Mouse (Mus musculus): ENCODE results near the gene Atad1. TPM values are rescaled to one million over a fixed set of nuclear protein-coding genes. Genes with fewer than 3 reads are reported as not detected.

Atad1 gene
- polyA plus RNA-seq, 1 experiment = 10.7 TPM

DNA sequence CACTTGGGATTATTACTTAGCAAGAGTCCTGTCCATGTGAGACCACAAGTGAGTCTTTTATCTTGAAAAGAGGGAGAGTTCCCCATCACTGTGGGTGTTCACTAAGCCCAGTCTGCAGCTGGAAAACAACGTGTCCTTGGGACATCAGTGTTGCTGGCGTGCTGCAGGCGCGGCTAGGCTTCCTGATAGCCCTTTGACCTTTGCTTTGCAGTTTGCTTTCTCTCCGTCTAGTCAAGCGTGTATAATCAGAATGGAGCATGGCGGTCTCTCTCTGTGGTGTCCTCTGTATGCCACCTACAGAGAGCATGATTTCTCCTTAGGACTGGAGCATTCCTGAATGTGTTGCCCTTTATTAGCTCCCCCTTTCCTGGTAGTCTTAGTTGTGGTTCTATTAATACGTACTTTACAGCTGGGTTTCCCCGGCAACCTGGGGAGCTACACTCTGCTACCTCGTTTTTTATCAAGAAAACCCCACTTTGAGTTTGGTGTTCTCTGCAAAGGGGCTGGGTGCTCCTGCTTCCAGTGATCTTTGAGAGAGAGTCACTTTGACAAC, 91.5 kb downstream of the Atad1 start:
- no peaks in the 10 kb centered on the region; the same call in 1 of the 2 replicates for H3K4me1 ChIP-seq (ENCODE audit: control insufficient read depth, insufficient read depth, low read length)
- no peak for TF ChIP-seq POLR2A (IDR thresholded peaks at IDR 0.05; ENCODE audit: borderline replicate concordance, control insufficient read depth, low read depth, low read length)
- no peak for TF ChIP-seq CTCF (IDR thresholded peaks at IDR 0.05; ENCODE audit: control insufficient read depth, insufficient read depth, low read length)
- 84% methylated on average over 10 of the region's 10 CpGs for WGBS
- H3K4me3 ChIP-seq (replicated peaks; ENCODE audit: control insufficient read depth, low read depth, low read length) = no peak overlapping the region
- no peak overlapping the region for H3K27ac ChIP-seq (ENCODE audit: control insufficient read depth, insufficient read depth, low read depth, low read length, poor library complexity)

DNA sequence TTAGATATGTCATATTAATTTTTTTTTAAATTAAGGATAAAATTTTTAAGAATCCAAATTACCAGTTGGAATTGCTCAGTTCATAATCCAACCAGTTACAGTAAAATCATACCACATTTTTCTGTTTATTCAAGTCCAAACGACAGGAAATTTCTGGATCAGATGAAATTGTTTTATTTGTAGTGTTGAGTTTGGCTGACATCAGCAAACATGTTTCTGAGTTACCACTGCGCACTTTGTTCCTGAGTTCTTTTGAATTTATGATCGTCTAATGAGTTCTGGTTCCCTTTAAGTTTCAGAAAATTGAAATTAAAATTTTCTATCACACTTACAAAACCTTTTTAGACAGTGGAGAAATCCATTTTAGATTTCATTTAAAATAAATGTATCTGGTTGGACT, 93.2 kb downstream of the Atad1 start:
- H3K4me1 ChIP-seq (ENCODE audit: control insufficient read depth, insufficient read depth, low read length) = no peaks in the 10 kb centered on the region; the same call in 1 of the 2 replicates
- no peak for TF ChIP-seq CTCF (IDR thresholded peaks at IDR 0.05; ENCODE audit: control insufficient read depth, insufficient read depth, low read length)
- TF ChIP-seq POLR2A (IDR thresholded peaks at IDR 0.05; ENCODE audit: borderline replicate concordance, control insufficient read depth, low read depth, low read length) = no peak
- WGBS = 88% methylated on average over 3 of the region's 3 CpGs
- no peak overlapping the region for H3K27ac ChIP-seq (ENCODE audit: control insufficient read depth, insufficient read depth, low read depth, low read length, poor library complexity)
- H3K4me3 ChIP-seq (replicated peaks; ENCODE audit: control insufficient read depth, low read depth, low read length) = no peak overlapping the region

DNA sequence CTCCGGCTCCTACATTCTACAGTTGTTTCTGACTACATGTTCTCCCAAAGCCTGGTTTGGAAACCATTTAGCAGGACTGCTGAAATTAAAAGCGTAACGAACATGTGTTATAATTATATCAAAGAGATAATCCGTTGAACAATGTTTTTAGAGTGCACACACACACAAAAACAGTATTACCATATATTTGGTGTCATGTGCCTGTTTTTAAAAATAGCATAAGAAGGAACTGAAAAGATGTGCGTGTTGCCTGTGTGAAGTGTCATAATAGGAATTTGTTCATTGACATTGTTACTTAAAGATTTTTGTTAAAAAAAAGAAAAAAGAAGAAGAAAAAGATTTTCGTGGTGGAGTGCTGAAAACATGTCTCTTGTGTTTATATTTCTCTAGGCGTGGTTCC, 93.6 kb downstream of the Atad1 start:
- no peak for TF ChIP-seq CTCF (IDR thresholded peaks at IDR 0.05; ENCODE audit: control insufficient read depth, insufficient read depth, low read length)
- no peak for TF ChIP-seq POLR2A (IDR thresholded peaks at IDR 0.05; ENCODE audit: borderline replicate concordance, control insufficient read depth, low read depth, low read length)
- Histone ChIP-seq H3K4me3 (replicated peaks; ENCODE audit: control insufficient read depth, low read depth, low read length) (no peak overlapping the region), H3K27ac (ENCODE audit: control insufficient read depth, insufficient read depth, low read depth, low read length, poor library complexity) (no peak overlapping the region), H3K4me1 (ENCODE audit: control insufficient read depth, insufficient read depth, low read length) (no peaks in the 10 kb centered on the region; the same call in 1 of the 2 replicates)
- 68% methylated on average over 7 of the region's 7 CpGs for WGBS

DNA sequence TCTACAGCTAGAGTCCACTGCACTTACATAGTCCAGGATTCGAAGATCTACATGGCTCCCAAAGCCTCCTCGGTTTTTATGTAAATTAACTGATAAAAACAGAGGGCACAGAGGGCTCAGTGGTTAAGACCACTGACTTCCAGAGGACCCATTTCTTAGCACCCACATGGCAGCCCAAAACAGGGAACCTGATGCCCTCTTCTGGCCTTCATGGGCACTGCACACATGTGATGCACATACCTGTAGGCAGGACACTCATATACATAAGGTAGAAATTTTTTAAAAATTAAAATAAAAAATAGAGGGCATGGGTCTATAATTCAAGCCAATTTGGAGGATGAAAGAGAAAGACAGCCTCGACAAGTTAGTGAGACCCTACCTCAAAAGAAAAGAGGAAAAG, 95.9 kb downstream of the Atad1 start:
- Histone ChIP-seq H3K27ac (ENCODE audit: control insufficient read depth, insufficient read depth, low read depth, low read length, poor library complexity) (no peak overlapping the region), H3K4me3 (replicated peaks; ENCODE audit: control insufficient read depth, low read depth, low read length) (no peak overlapping the region), H3K4me1 (ENCODE audit: control insufficient read depth, insufficient read depth, low read length) (no peaks in the 10 kb centered on the region; the same call in 1 of the 2 replicates)
- 85% methylated on average over 3 of the region's 3 CpGs for WGBS
- TF ChIP-seq CTCF (IDR thresholded peaks at IDR 0.05; ENCODE audit: control insufficient read depth, insufficient read depth, low read length) (no peak), POLR2A (IDR thresholded peaks at IDR 0.05; ENCODE audit: borderline replicate concordance, control insufficient read depth, low read depth, low read length) (no peak)

DNA sequence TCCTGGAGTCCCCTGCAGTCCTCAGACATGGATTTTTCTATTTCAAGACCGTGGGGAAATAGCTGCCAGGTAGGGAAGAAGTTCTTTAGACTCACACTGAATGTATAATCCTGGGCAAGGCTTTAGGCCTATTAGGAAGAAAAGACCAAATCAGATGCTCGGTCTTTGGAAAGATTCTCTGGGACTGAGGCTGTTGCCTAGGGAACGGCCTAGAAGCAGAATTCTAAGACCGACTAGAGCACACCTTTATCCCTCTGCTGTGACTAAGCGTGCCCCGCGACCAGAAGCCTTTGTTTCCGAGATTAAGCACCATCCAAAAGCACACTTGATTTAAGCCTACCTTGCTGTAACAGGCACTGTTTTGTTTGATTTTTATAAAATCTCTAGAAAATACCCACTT, 97.6 kb downstream of the Atad1 start:
- 93% methylated on average over 8 of the region's 8 CpGs for WGBS
- Histone ChIP-seq H3K27ac (ENCODE audit: control insufficient read depth, insufficient read depth, low read depth, low read length, poor library complexity) (no peak overlapping the region), H3K4me3 (replicated peaks; ENCODE audit: control insufficient read depth, low read depth, low read length) (no peak overlapping the region), H3K4me1 (ENCODE audit: control insufficient read depth, insufficient read depth, low read length) (no peaks in the 10 kb centered on the region; the same call in 1 of the 2 replicates)
- TF ChIP-seq POLR2A (IDR thresholded peaks at IDR 0.05; ENCODE audit: borderline replicate concordance, control insufficient read depth, low read depth, low read length) (no peak), CTCF (IDR thresholded peaks at IDR 0.05; ENCODE audit: control insufficient read depth, insufficient read depth, low read length) (no peak)

DNA sequence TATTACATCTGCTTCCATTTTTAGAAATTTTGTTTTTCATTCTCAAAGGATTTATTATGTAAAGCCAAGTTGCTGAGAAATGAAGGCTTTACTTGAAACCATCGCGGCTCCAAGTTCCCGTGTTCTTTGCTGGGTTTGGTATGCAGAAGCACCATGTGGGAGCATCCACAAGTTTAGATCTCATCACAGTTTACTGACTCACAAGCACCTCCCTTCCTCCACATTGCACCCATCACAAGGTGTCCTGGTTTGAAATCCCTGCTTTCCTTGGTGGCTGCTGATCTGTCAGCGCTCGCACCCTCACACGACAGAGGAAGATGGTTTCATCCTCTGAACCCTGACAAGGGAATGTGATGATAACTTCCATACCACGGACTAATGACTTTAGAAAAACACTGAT, 98.1 kb downstream of the Atad1 start:
- no peak overlapping the region for H3K27ac ChIP-seq (ENCODE audit: control insufficient read depth, insufficient read depth, low read depth, low read length, poor library complexity)
- WGBS = 93% methylated on average over 7 of the region's 7 CpGs
- TF ChIP-seq CTCF (IDR thresholded peaks at IDR 0.05; ENCODE audit: control insufficient read depth, insufficient read depth, low read length) (no peak), POLR2A (IDR thresholded peaks at IDR 0.05; ENCODE audit: borderline replicate concordance, control insufficient read depth, low read depth, low read length) (no peak)

DNA sequence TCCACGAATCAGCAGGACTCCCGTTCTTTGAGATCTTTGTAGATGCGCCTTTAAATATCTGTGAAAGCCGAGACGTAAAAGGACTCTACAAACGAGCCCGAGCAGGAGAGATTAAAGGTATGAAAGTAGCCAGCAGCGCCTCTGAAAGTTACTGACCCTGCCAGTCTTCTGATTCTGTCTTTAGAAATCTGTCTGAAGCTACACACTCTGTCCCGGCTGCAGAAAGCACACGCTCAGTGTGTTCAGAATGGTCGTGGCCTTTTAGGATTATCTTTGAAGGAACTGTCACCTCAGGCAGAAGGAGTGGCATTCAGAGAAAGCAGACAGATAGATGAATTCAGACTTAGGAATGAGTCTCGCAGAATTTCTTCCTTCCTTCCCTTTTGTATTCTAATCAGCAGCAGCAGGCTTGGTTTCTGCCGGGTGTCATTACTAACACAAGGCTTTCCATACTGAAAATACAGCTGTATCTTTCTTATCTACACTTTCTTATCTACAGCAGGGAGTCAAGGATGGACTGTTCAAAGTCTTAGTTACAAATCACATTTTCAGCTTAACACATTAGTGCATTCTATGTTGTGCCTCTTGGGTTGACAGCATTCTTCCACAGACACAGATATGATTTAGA, 101.2 kb downstream of the Atad1 start:
- TF ChIP-seq POLR2A (IDR thresholded peaks at IDR 0.05; ENCODE audit: borderline replicate concordance, control insufficient read depth, low read depth, low read length) = no peak
- no peak for TF ChIP-seq CTCF (IDR thresholded peaks at IDR 0.05; ENCODE audit: control insufficient read depth, insufficient read depth, low read length)
- WGBS = 51% methylated on average over 13 of the region's 13 CpGs
- H3K4me1 ChIP-seq (ENCODE audit: control insufficient read depth, insufficient read depth, low read length) = peaks cover 3% of the 10 kb centered on the region
- H3K4me3 ChIP-seq (replicated peaks; ENCODE audit: control insufficient read depth, low read depth, low read length) = no peak overlapping the region
- no peak overlapping the region for H3K27ac ChIP-seq (ENCODE audit: control insufficient read depth, insufficient read depth, low read depth, low read length, poor library complexity)

More for the DNA sequence above, 98.1 kb downstream of the Atad1 start:
- no peaks in the 10 kb centered on the region; the same call in 1 of the 2 replicates for H3K4me1 ChIP-seq (ENCODE audit: control insufficient read depth, insufficient read depth, low read length)
- no peak overlapping the region for H3K4me3 ChIP-seq (replicated peaks; ENCODE audit: control insufficient read depth, low read depth, low read length)

DNA sequence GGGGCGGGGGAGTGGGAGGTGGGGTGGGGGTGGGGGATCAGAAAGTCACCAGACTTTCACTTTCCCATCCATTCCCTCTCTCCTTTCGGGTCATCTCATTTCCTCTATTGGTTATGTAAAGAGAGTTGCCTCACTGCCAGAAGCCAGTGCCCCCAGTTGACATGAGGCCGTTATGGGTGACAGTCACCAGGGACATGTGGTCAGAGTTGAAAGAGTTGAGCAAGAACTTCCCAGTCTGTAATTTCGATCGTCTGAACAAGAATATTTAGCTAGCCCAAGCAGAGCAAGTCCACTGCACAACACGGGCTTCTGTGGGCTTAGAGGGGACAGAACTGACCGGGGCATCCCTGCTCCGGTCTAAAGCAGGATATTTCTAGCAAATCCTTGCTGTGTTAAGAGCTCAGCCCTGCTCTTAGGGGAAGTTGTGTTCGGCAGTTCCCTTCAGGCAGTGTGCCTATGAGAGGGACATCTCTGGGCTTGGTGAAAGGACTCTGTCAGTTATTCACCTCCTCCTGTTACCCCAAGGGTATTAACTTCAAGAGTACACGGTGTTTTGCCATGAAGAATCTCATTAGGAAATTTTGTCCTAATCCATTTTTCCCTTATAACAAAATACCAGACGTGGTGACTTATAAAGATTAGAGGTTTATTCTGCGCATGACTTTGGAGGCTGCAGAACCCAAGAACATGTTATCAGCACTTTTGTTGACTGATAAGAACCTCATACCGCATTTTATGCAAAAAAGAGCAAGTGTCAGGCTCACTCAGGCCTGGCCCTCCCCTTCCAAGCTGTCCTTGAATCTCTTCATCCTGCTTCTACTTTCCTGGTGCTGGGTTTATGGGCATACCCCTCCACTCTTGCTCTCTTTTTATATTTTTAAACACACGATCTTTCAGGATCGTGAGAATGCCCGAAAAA, 102.0 kb downstream of the Atad1 start:
- Histone ChIP-seq H3K4me3 (replicated peaks; ENCODE audit: control insufficient read depth, low read depth, low read length) (peak overlapping the region; percentile 32), H3K27ac (ENCODE audit: control insufficient read depth, insufficient read depth, low read depth, low read length, poor library complexity) (peak overlapping the region; percentile 53; the same call in 1 of the 2 replicates)

More for the DNA sequence above, 102.0 kb downstream of the Atad1 start:
- TF ChIP-seq POLR2A (IDR thresholded peaks at IDR 0.05; ENCODE audit: borderline replicate concordance, control insufficient read depth, low read depth, low read length) = no peak
- TF ChIP-seq CTCF (IDR thresholded peaks at IDR 0.05; ENCODE audit: control insufficient read depth, insufficient read depth, low read length) = no peak
- WGBS = 22% methylated on average over 16 of the region's 16 CpGs
- H3K4me1 ChIP-seq (ENCODE audit: control insufficient read depth, insufficient read depth, low read length) = peaks cover 3% of the 10 kb centered on the region

Measured in bone marrow, adult 2 months (tissue).